Mouse (Mus musculus): Measurements from ENCODE around the gene Etfb.
A peak's percentile ranks its signal among the peaks of the same experiment; 100 is the strongest.

Gene Etfb

GRCm38 (mm10) chr7:43495343-43496021, 51.6 kb downstream of the Etfb start:
- DNase-seq (ENCODE audit: low spot score in 2 of 2) = peak in 1 of 2 experiments; percentile 64
